Mouse (Mus musculus): ENCODE results near the gene Atox1.

- no peak for TF ChIP-seq POLR2A (IDR thresholded peaks at IDR 0.05; ENCODE audit: borderline replicate concordance, extremely low read depth, low read depth, low read length)
- no peak for TF ChIP-seq CTCF (IDR thresholded peaks at IDR 0.05; ENCODE audit: insufficient read depth, low read length)
Measured at GRCm38 (mm10) chr11:55458501-55458900, 2.5 kb downstream of the Atox1 start.
